Mouse (Mus musculus) limb, embryonic 12.5 days (tissue): ENCODE results near the gene Slc39a3. TPM values are rescaled to one million over a fixed set of nuclear protein-coding genes. Genes with fewer than 3 reads are reported as not detected.

Source experiments
- ATAC-seq: fragments of 200-750 bp; cut with Nextera tagmentation; 2 replicates; pipeline ENCODE4 v1.8.0; 2017; ENCODE audit warnings: low read depth, moderate TSS enrichment; ENCODE audit not compliant: insufficient number of reproducible peaks, insufficient read depth, low FRiP score, low TSS enrichment
- H3K27ac ChIP-seq: fragments of 300-500 bp; sonication (generic); 2 replicates; pipeline ENCODE4 v1.5.1; 2016; ENCODE audit warnings: mild to moderate bottlenecking, moderate library complexity
- H3K27me3 ChIP-seq: fragments of 300-500 bp; sonication (generic); 2 replicates; pipeline ENCODE4 v1.6.1; 2016; ENCODE audit warnings: mild to moderate bottlenecking, moderate library complexity
- H3K36me3 ChIP-seq: fragments of 300-500 bp; sonication (generic); 2 replicates; pipeline ENCODE4 v1.6.1; 2016; ENCODE audit warnings: mild to moderate bottlenecking, moderate library complexity
- H3K4me1 ChIP-seq: fragments of 300-500 bp; sonication (generic); replicated peaks from 2 replicates; pipeline ENCODE4 v1.6.1; 2016
- H3K4me2 ChIP-seq: fragments of 300-500 bp; sonication (generic); 2 replicates; pipeline ENCODE4 v1.6.1; 2016; ENCODE audit warnings: mild to moderate bottlenecking, moderate library complexity
- H3K4me3 ChIP-seq: fragments of 300-500 bp; sonication (generic); replicated peaks from 2 replicates; pipeline ENCODE4 v1.5.1; 2016; ENCODE audit warnings: mild to moderate bottlenecking
- H3K9ac ChIP-seq: fragments of 300-500 bp; sonication (generic); replicated peaks from 2 replicates; pipeline ENCODE4 v1.6.1; 2016; ENCODE audit warnings: mild to moderate bottlenecking, moderate library complexity
- H3K9me3 ChIP-seq: fragments of 300-500 bp; sonication (generic); 2 replicates; pipeline ENCODE4 v1.6.1; 2016; ENCODE audit warnings: mild to moderate bottlenecking, moderate library complexity
- WGBS: fragments of 180-500 bp; shearing (Covaris S2); methylation state at CpG from one replicate; pipeline ENCODE4 v1.1.7; 2016; 5-methylcytosine and 5-hydroxymethylcytosine counted together
- polyA plus RNA-seq: library from polyadenylated mRNA; unstranded; fragments of >200 nt; fragmentation: Nextera tagmentation; extraction: Ambion mirVana; gene quantifications from 2 replicates; pipeline ENCODE4 v1.2.1, GENCODE M21; 2016

Gene Slc39a3
- polyA plus RNA-seq, 1 experiment from 2014 or later: 17.6 TPM

GRCm38 (mm10) chr10:81041458-81042175 is 4.4 kb upstream of the Slc39a3 start:
- 32% methylated on average over 13 of the region's 13 CpGs for WGBS
- no peak overlapping the region for H3K9ac ChIP-seq
- H3K36me3 ChIP-seq: peaks cover 43% of the 10 kb centered on the region
- H3K4me3 ChIP-seq: no peak overlapping the region
- no peak for ATAC-seq
- no peak overlapping the region for H3K27ac ChIP-seq
- no peaks in the 10 kb centered on the region for H3K27me3 ChIP-seq
- H3K4me2 ChIP-seq: no peak overlapping the region
- H3K9me3 ChIP-seq: no peaks in the 10 kb centered on the region
- no peaks in the 10 kb centered on the region for H3K4me1 ChIP-seq

DNA sequence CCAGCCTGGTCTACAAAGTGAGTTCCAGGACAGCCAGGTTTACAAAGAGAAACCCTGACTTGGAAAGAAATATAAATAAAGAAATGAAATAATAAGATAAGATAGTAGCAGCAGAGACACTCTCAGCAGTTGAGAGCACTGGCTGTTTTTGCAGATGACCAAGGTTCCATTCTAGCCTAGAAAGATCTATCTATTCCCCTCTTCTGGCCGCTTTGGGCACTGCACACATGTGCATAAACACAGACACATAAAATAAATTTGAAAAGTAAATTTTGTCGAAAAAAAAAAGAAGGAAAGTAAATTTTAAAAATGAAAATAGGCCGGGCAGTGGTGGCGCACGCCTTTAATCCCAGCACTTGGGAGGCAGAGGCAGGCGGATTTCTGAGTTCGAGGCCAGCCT is 975 bp downstream of the Slc39a3 start:
- Histone ChIP-seq H3K36me3 (peaks cover 22% of the 10 kb centered on the region), H3K9me3 (no peaks in the 10 kb centered on the region), H3K4me2 (no peak overlapping the region), H3K4me3 (no peak overlapping the region), H3K27me3 (no peaks in the 10 kb centered on the region), H3K27ac (no peak overlapping the region), H3K4me1 (no peaks in the 10 kb centered on the region), H3K9ac (no peak overlapping the region)
- no peak for ATAC-seq
- 77% methylated on average over 7 of the region's 7 CpGs for WGBS

GRCm38 (mm10) chr10:81033586-81033985 is 3.6 kb downstream of the Slc39a3 start:
- H3K36me3 ChIP-seq: peaks cover 35% of the 10 kb centered on the region
- no peaks in the 10 kb centered on the region for H3K4me1 ChIP-seq
- no peak overlapping the region for H3K4me2 ChIP-seq
- no peak overlapping the region for H3K27ac ChIP-seq
- WGBS: 79% methylated on average over 10 of the region's 10 CpGs
- no peak for ATAC-seq
- H3K4me3 ChIP-seq: no peak overlapping the region
- no peaks in the 10 kb centered on the region for H3K9me3 ChIP-seq
- H3K27me3 ChIP-seq: no peaks in the 10 kb centered on the region
- H3K9ac ChIP-seq: no peak overlapping the region

DNA sequence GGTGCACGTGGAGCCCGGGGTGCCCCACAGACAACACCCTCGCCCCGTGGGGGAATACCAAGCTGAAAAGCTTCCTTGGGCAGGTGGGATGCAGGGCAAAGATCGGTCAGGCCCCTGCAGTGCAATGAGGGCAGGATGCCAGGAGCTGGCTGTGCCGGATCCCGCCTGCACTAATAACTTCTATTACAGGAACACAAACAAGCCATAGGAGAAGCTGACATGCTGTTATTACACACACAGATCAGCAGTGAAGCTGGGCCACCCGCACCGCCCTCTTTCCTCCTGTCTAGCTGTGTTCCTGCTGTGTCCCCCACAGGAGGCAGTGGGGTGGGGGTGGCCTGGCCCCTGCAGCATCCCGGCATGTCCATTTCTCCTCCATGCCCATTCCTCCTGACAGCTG is 8.2 kb downstream of the Slc39a3 start:
- no peaks in the 10 kb centered on the region for H3K9me3 ChIP-seq
- H3K27me3 ChIP-seq: peaks cover 32% of the 10 kb centered on the region
- ATAC-seq: no peak
- no peak overlapping the region for H3K4me3 ChIP-seq
- peaks cover 35% of the 10 kb centered on the region for H3K36me3 ChIP-seq
- no peak overlapping the region for H3K9ac ChIP-seq
- no peak overlapping the region for H3K4me2 ChIP-seq
- WGBS: 81% methylated on average over 10 of the region's 10 CpGs
- H3K4me1 ChIP-seq: peaks cover 8% of the 10 kb centered on the region
- no peak overlapping the region for H3K27ac ChIP-seq

DNA sequence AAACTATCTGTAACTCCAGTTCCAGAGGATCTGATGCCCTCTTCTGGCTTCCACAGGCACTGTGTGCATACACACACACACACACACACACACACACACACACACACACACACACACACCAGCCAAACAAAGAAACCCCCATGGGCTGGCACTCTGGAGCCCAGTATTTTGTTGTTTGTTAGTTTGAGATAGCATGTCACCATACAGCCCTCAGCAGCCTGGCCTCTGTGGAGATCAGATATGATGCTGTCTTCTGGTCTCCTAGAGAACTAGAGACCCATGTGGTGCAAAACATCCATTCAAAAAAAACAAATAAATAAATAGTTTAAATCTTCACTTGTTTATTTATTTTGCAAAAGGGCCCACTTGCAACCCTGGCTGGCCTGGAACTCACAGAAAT is 9.0 kb downstream of the Slc39a3 start:
- H3K9ac ChIP-seq: no peak overlapping the region
- ATAC-seq: no peak
- no peaks in the 10 kb centered on the region for H3K9me3 ChIP-seq
- peaks cover 40% of the 10 kb centered on the region for H3K27me3 ChIP-seq
- H3K4me1 ChIP-seq: peaks cover 8% of the 10 kb centered on the region
- H3K27ac ChIP-seq: no peak overlapping the region
- peaks cover 29% of the 10 kb centered on the region for H3K36me3 ChIP-seq
- no peak overlapping the region for H3K4me3 ChIP-seq
- H3K4me2 ChIP-seq: no peak overlapping the region

DNA sequence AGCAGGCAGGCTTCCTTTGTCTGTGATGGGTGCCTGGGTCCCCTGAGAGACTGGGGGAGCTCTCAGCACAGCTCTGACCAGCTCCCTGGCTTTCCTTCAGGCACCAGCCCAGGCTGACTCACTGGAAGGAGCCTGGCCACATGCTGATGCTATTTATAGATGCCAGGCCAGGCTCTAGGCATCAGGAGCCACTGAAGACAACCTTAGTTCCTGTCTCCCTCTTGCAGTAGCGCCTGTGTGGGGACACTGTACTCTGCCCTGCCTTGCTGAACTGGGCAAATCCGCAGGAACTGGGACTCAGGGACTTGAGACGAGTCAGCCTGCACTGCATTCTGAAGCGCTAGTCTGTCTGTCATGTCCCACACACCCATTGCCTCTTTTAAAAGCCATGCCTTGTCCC is 9.9 kb downstream of the Slc39a3 start:
- H3K4me3 ChIP-seq: no peak overlapping the region
- H3K27me3 ChIP-seq: peaks cover 48% of the 10 kb centered on the region
- no peak overlapping the region for H3K4me2 ChIP-seq
- H3K27ac ChIP-seq: no peak overlapping the region
- no peak for ATAC-seq
- peaks cover 20% of the 10 kb centered on the region for H3K36me3 ChIP-seq
- peaks cover 8% of the 10 kb centered on the region for H3K4me1 ChIP-seq
- H3K9ac ChIP-seq: no peak overlapping the region
- H3K9me3 ChIP-seq: no peaks in the 10 kb centered on the region
- 71% methylated on average over 4 of the region's 4 CpGs for WGBS

- Histone ChIP-seq H3K4me3 (no peak overlapping the region), H3K9ac (no peak overlapping the region), H3K4me1 (peaks cover 8% of the 10 kb centered on the region), H3K27ac (no peak overlapping the region), H3K27me3 (peaks cover 53% of the 10 kb centered on the region), H3K4me2 (no peak overlapping the region), H3K9me3 (no peaks in the 10 kb centered on the region), H3K36me3 (peaks cover 18% of the 10 kb centered on the region)
- 94% methylated on average over 5 of the region's 5 CpGs for WGBS
- no peak for ATAC-seq
Observed at GRCm38 (mm10) chr10:81026857-81027256, 10.4 kb downstream of the Slc39a3 start.

DNA sequence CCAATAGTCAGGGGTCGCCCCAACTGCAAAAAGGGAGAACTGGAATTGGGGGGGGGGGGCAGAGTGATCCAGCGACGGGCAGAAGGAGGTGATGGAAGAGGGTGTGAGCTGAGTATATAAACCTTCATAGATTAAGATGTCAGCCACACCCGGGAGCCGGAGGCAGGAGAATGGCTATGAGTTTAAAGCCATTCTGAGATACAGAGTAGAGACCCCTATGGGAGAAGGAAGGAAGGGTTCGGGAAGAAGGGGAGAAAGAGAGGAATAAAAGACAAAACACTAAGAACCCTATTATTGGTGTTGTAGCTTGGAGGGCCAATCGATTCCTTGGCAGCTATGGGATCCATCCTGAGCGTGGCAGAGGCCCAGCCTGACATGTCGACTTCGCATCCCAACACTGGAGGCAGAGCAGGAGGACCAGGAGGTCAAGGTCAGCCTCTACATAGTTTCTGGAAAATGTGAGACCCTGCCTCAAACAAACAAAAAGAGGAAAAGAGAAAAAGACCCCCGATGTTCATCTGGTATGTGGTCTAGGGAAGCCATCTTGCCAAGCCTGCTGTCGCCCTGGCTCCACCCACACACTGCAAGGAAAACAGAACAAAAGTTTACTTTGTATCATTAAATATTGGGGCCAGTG is 11.5 kb downstream of the Slc39a3 start, which contains the start of gene Diras1:
TSS of gene Diras1 (minus strand) at position 24 of the 637 bp plus-strand sequence.
- WGBS: 54% methylated on average over 12 of the region's 12 CpGs
- H3K4me2 ChIP-seq: peak within 1 kb of the TSS; percentile 65
- peak within 1 kb of the TSS; percentile 48; the same call in 1 of the 2 replicates for H3K9ac ChIP-seq
- peaks cover 8% of the 10 kb centered on the region for H3K36me3 ChIP-seq
- peaks cover 64% of the 10 kb centered on the region for H3K27me3 ChIP-seq
- H3K4me3 ChIP-seq: peak within 1 kb of the TSS; percentile 38
- H3K9me3 ChIP-seq: no peaks in the 10 kb centered on the region
- ATAC-seq: no peak
- H3K4me1 ChIP-seq: peaks cover 8% of the 10 kb centered on the region
- no peak within 1 kb of the TSS for H3K27ac ChIP-seq

DNA sequence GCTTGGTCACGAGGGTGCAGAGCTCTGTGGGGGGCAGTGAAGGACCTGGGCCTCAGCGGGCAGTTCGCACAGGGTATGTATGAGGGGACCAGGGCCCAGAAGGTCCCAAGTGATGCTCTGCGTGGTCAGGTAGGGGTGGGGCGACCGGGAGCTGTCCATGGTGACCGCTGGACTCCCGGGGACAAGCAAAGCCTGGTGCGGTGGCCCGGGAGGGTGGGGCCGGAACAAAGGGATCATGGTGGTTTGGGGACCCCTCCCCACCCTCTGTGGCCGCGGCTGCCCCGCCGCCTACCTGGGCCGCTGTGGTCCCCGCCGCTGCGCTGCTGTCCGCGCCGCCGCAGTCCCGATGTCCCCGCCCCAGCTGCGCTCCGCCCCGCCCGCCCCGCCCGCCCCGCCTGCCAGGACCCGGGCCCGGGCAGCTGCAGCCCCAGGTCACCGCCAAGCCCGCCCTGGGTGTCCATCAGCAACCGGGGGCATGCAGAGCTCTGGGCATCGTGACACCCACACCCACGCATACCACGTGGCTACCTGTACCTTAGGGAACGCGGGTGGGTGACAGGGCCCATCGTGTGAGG is 12.1 kb downstream of the Slc39a3 start:
- peaks cover 70% of the 10 kb centered on the region for H3K27me3 ChIP-seq
- peak overlapping the region; percentile 65 for H3K4me2 ChIP-seq
- peak overlapping the region; percentile 48; the same call in 1 of the 2 replicates for H3K9ac ChIP-seq
- no peaks in the 10 kb centered on the region for H3K9me3 ChIP-seq
- no peak for ATAC-seq
- H3K27ac ChIP-seq: no peak overlapping the region
- H3K4me1 ChIP-seq: peaks cover 8% of the 10 kb centered on the region
- 2% methylated on average over 34 of the region's 43 CpGs for WGBS
- H3K4me3 ChIP-seq: peak overlapping the region; percentile 38
- peaks cover 2% of the 10 kb centered on the region for H3K36me3 ChIP-seq

DNA sequence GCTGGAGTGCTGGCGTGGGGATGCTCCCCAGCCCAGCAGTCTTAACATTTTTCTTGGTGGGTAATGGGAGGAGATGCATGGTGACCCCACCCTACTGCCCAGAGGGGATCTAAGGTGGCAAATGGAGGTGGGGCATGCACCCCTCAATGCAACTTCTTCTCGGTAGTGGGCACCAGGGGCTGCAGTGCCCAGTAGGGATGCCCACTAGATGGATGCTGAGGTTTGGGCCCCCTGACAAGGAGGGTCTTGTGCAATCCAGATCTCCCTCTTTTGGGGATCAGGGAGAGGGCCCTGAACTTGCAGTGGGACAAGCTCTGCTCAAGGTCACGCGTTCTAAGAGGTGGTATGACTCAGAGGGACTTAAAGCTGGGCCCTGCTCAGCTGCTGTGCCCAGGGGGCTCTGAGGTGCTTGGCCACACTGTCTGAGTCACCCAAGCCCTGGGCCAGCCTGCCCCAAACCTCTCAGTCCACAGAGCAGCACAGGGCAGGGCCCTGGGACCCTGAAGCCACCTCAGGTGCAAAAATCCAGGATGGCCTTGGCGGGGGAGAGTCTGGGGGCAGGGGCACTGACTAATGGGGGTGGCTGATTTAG is 12.8 kb downstream of the Slc39a3 start:
- H3K4me3 ChIP-seq: no peak overlapping the region; the same call in 1 of the 2 replicates

GRCm38 (mm10) chr10:81022744-81023143 is 14.5 kb downstream of the Slc39a3 start:
- H3K27me3 ChIP-seq: peaks cover 69% of the 10 kb centered on the region
- ATAC-seq: no peak
- 69% methylated on average over 8 of the region's 8 CpGs for WGBS

More for the DNA sequence above, 12.8 kb downstream of the Slc39a3 start:
- Histone ChIP-seq H3K27me3 (peaks cover 74% of the 10 kb centered on the region), H3K9ac (no peak overlapping the region), H3K9me3 (no peaks in the 10 kb centered on the region), H3K4me1 (peaks cover 8% of the 10 kb centered on the region), H3K36me3 (no peaks in the 10 kb centered on the region), H3K4me2 (peak overlapping the region; percentile 65), H3K27ac (no peak overlapping the region)
- WGBS: 70% methylated on average over 5 of the region's 5 CpGs
- no peak for ATAC-seq

More at GRCm38 (mm10) chr10:81022744-81023143, 14.5 kb downstream of the Slc39a3 start:
- peaks cover 8% of the 10 kb centered on the region for H3K4me1 ChIP-seq
- H3K36me3 ChIP-seq: no peaks in the 10 kb centered on the region
- H3K9ac ChIP-seq: no peak overlapping the region
- no peaks in the 10 kb centered on the region for H3K9me3 ChIP-seq
- no peak overlapping the region for H3K27ac ChIP-seq
- H3K4me2 ChIP-seq: no peak overlapping the region
- no peak overlapping the region for H3K4me3 ChIP-seq
